Mouse (Mus musculus): ENCODE measurements around the gene Samd15. TPM values are rescaled to one million over a fixed set of nuclear protein-coding genes. Genes with fewer than 3 reads are reported as not detected.

Samd15 gene
- polyA plus RNA-seq, 1 experiment, result not detected

DNA sequence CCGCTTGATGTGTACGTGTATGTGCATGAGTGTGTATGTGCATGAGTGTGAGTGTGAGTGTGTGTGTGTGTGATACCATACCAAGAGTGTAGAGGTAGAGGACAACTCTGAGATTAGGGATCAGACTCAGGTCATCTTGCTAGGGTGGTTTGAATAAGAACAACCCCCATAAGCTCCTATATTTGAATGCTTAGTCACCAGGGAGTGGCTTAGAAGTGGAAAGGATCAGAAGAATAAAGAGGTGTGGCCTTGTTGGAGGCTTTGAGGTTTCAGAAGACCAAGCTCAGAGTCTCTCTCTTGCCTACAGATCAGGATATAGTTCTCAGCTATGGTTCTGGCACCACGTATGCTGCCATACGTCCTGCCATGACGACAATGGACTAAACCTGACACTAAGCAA lies 57.1 kb downstream of the Samd15 start:
- H3K9me3 ChIP-seq (ENCODE audit: control insufficient read depth, low read length), result no peaks in the 10 kb centered on the region; the same call in 1 of the 2 replicates
- H3K4me1 ChIP-seq (ENCODE audit: control insufficient read depth), result peaks cover 15% of the 10 kb centered on the region
- peaks cover 66% of the 10 kb centered on the region for H3K36me3 ChIP-seq (ENCODE audit: control insufficient read depth)
- TF ChIP-seq GATA1 (IDR thresholded peaks at IDR 0.05; ENCODE audit: low read length), result no peak
- TF ChIP-seq TAL1 (IDR thresholded peaks at IDR 0.05; ENCODE audit: low read length), result no peak
- H3K4me3 ChIP-seq (replicated peaks), result no peak overlapping the region
- no peaks in the 10 kb centered on the region for H3K27me3 ChIP-seq (ENCODE audit: control insufficient read depth)

DNA sequence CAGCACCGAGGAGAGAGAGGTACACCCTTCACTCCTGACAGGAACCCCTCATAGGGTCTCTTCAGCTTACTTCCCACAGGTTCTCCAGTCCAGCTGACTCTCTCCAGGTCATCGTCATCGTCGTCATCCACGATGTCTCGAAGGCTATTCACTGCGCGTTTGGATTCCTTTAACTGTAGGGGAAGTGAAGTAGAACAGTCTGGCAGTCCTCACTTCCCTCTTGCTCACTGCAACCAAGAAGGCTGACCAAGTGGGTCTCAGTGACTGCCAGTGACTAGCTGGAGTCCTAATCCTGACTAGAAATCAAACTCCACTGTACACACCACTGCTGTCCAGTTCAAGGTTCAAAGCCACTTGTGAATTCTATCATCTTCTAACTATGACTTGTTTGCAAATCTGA lies 61.0 kb downstream of the Samd15 start:
- H3K4me1 ChIP-seq (ENCODE audit: control insufficient read depth), result peaks cover 23% of the 10 kb centered on the region
- no peak for TF ChIP-seq TAL1 (IDR thresholded peaks at IDR 0.05; ENCODE audit: low read length)
- TF ChIP-seq GATA1 (IDR thresholded peaks at IDR 0.05; ENCODE audit: low read length), result no peak
- peaks cover 51% of the 10 kb centered on the region for H3K36me3 ChIP-seq (ENCODE audit: control insufficient read depth)
- no peak overlapping the region for H3K4me3 ChIP-seq (replicated peaks)
- no peaks in the 10 kb centered on the region for H3K27me3 ChIP-seq (ENCODE audit: control insufficient read depth)
- no peaks in the 10 kb centered on the region for H3K9me3 ChIP-seq (ENCODE audit: control insufficient read depth, low read length)

Other genes starting within 250 kb of the Samd15 start
- gene Zdhhc22, start 209.3 kb upstream of the Samd15 start, polyA plus RNA-seq (2012), result not detected in 2 replicates
- not detected in 2 replicates for gene Tmem63c, start 178.4 kb upstream of the Samd15 start, polyA plus RNA-seq (2012)
- gene Ngb, start 97.2 kb upstream of the Samd15 start, polyA plus RNA-seq (2012), result not detected in 2 replicates
- 0.29 and 0.41 TPM in 2 replicates for gene Gstz1, start 52.6 kb upstream of the Samd15 start, polyA plus RNA-seq (2012)
- gene Pomt2, start 51.8 kb upstream of the Samd15 start, polyA plus RNA-seq (2012), result 0.09 and 0.11 TPM in 2 replicates
- 0.01 and 0.02 TPM in 2 replicates for gene Tmed8, start 731 bp downstream of the Samd15 start, polyA plus RNA-seq (2012)
- gene Noxred1, start 39.0 kb downstream of the Samd15 start, polyA plus RNA-seq (2012), result 0.03 TPM in 1 of 2 replicates, not detected in the other
- gene Vipas39, start 66.5 kb downstream of the Samd15 start, polyA plus RNA-seq (2012), result 0.06 TPM in 1 of 2 replicates, not detected in the other
- gene Ahsa1, start 66.8 kb downstream of the Samd15 start, polyA plus RNA-seq (2012), result 12.6 and 13.5 TPM in 2 replicates
- not detected in 2 replicates for gene Ism2, start 100.0 kb downstream of the Samd15 start, polyA plus RNA-seq (2012)
- 0.29 and 0.80 TPM in 2 replicates for gene Sptlc2, start 188.6 kb downstream of the Samd15 start, polyA plus RNA-seq (2012)
- gene Slirp, start 244.2 kb downstream of the Samd15 start, polyA plus RNA-seq (2012), result 0.18 TPM in 1 of 2 replicates, not detected in the other
- 3.9 and 4.8 TPM in 2 replicates for gene Alkbh1, start 244.3 kb downstream of the Samd15 start, polyA plus RNA-seq (2012)

Data from erythroblast, embryonic 14.5 days (primary cell).